Mouse (Mus musculus): ENCODE measurements at regions not wholly inside any gene's neighbourhood (a gene's known extent, or its start where the extent isn't known, plus 50 kb on each side); places are given as distances from the start of the nearest gene placed in this dataset.

DNA sequence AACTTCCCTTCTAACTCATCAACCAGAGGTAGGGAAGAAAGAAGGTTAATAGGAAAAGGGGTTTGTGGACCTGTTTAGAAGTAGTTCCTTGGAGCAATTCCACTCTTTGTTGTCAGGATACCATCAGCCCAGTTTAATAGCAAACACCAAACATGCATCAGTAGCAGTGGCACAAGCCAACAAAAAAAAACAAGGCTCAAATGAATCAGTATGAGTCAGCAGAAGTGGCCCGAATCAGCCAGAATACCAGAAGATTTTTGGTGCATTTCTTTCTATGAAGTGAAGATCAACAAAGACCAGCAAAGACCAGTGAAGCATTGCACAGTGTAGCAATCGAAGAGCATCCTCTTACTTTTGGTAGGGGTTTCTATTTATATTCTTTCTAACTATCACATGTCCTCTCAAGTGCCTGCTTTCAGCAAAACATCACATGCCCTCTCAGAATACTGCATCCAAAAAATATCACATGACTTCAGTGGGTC, 52.9 kb upstream of the Gm10944 start:
- no peak for DNase-seq (ENCODE audit: low spot score in 2 of 2)

DNA sequence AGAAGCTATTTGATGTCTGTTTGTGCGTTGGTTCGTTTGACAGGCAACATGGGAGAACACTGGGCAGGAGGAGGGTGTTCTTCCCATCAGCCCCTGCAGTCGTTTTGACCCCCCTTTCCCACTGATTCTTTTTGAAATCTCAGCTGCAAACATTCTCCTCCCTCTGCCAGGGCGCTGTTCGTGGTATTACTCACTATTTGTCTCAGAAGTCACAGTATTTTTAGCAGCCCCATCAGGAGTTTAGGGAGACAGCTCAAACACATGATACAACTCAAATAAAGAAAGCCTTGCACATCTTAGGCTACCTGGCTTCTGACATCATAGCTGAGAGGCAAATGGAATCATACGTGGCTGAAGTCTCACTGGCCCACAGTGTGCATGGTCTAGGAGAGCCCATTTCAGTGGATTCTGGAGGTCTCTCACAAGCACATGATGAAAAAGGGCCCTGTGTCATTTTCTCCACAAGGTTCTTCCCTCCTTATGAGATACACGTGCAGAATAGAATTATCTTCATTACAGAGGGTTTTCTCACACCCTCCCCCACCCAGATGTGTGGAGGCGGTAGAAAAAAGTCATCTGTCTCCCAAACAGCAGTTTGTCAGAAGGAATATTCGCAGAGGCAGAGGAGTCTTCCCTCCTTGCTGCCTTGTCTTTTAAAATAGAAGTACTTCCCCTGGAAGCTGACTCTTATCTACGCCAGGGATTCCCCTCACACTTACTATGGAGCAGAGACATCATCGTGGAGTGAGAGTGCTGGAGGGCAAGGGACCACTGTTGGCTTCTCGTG, 57.1 kb upstream of the Rab32 start:
- DNase-seq (ENCODE audit: low spot score in 2 of 2): peak; percentile 15 to 59

DNA sequence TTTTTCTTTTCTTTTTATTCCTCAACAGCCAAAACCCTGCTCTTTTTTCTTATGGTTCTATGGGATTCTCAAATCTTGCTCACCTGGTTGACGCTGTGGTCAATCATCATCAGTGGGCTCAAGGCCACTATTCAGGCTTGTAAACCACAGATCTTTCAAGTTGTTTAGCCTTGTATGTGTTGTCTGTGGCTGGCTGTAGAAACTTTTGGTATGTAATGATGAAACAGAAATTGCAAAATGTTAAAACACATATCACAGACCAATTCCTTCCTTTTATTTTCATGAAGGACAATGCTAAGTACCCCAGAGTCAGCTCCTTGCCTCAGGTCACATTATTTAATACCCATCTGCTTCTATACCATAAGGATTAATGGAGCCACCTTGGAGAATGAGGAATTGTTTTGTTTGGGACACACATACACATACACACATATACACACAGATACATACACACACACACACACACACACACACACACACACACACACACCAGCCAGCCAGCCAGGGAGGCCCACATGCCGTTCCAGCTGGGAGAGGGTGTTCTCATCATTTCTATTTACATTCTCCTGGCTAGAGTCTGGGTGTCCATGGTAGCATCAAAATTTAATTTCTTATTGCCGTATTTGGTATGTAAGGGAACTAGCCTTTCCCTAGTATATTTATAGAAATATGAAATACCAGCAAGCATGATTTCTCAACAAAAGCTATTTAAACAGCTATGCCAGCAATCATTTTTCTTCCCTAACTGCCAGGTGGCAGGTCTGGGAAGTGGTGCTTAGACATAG, 52.7 kb upstream of the Rab32 start:
- peak in 1 of 2 experiments; percentile 19 for DNase-seq (ENCODE audit: low spot score in 2 of 2)

DNA sequence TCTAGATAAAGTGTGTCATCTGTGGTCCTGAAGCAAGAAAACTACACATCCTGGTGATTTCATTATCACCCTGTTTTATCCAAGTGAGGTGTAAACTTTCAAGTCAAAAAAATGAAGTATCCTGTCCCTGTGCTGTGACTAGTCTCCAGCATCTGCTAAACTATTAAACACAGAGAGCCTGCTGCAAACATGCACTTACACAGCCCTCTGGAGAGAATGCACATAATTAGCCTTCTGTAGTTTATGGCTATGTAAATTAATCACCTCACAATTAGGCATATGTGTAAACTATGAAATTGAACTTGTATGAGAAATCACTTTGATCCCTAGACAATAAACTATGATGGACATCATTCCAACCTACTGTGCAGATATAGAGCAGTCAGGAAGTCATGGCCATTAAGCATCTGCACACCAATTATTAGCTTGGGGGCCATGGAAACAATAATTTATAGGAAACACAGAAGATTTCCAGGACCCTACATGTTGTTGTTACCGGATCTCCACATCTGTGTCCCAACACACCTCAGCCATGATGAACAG, 50.6 kb upstream of the Rab32 start:
- no peak for DNase-seq (ENCODE audit: low spot score in 2 of 2)

Data from frontal cortex, postnatal 36 days (tissue).